Mouse (Mus musculus) forebrain, embryonic 11.5 days (tissue): ENCODE results near the gene Zdhhc14. TPM values are rescaled to one million over a fixed set of nuclear protein-coding genes. Genes with fewer than 3 reads are reported as not detected.

Experiments
- ATAC-seq: fragments of 200-750 bp; cut with Nextera tagmentation; replicated peaks from 2 replicates; pipeline ENCODE4 v1.8.0; 2017; ENCODE audit warnings: moderate TSS enrichment; ENCODE audit not compliant: low FRiP score
- DNase-seq: peaks from one replicate; pipeline ENCODE4 v3.0.0-alpha.2; 2017; ENCODE audit warnings: low spot score
- H3K27ac ChIP-seq: fragments of 300-500 bp; sonication (generic); 2 replicates; pipeline ENCODE4 v1.5.1; 2014; ENCODE audit warnings: low read depth, low read length
- H3K27me3 ChIP-seq: fragments of 300-500 bp; sonication (generic); 2 replicates; pipeline ENCODE4 v1.6.1; 2014; ENCODE audit warnings: mild to moderate bottlenecking, low read length, mixed read lengths; ENCODE audit not compliant: control insufficient read depth, insufficient read depth
- H3K36me3 ChIP-seq: fragments of 300-500 bp; sonication (generic); 2 replicates; pipeline ENCODE4 v1.6.1; 2014; ENCODE audit warnings: mild to moderate bottlenecking, low read length, moderate library complexity, mixed read lengths; ENCODE audit not compliant: control insufficient read depth, insufficient read depth
- H3K4me1 ChIP-seq: fragments of 300-500 bp; sonication (generic); replicated peaks from 2 replicates; pipeline ENCODE4 v1.6.1; 2014; ENCODE audit warnings: low read length, mixed read lengths; ENCODE audit not compliant: control insufficient read depth, insufficient read depth
- H3K4me2 ChIP-seq: fragments of 300-500 bp; sonication (generic); 2 replicates; pipeline ENCODE4 v1.6.1; 2014; ENCODE audit warnings: low read depth, mild to moderate bottlenecking, low read length, moderate library complexity, mixed read lengths; ENCODE audit not compliant: severe bottlenecking
- H3K4me3 ChIP-seq: fragments of 300-500 bp; sonication (generic); 2 replicates; pipeline ENCODE4 v1.5.1; 2014; ENCODE audit warnings: low read depth, low read length
- H3K9ac ChIP-seq: fragments of 300-500 bp; sonication (generic); 2 replicates; pipeline ENCODE4 v1.6.1; 2014; ENCODE audit warnings: low read length
- H3K9me3 ChIP-seq: fragments of 300-500 bp; sonication (generic); 2 replicates; pipeline ENCODE4 v1.6.1; 2016; ENCODE audit warnings: low read length, mixed read lengths; ENCODE audit not compliant: control insufficient read depth
- WGBS: fragments of 180-500 bp; shearing (Covaris S2); extraction: QIAGEN DNeasy Blood & Tissue Kit; methylation state at CpG from one replicate; pipeline ENCODE4 v1.1.7; 2014; 5-methylcytosine and 5-hydroxymethylcytosine counted together
- polyA plus RNA-seq: library from polyadenylated mRNA; unstranded; fragments of >200 nt; fragmentation: Nextera tagmentation; extraction: Ambion mirVana; gene quantifications from 2 replicates; pipeline ENCODE4 v1.2.1, GENCODE M21; 2014

Zdhhc14 gene
- polyA plus RNA-seq, 1 experiment from 2014 or later: 2.3 TPM

DNA sequence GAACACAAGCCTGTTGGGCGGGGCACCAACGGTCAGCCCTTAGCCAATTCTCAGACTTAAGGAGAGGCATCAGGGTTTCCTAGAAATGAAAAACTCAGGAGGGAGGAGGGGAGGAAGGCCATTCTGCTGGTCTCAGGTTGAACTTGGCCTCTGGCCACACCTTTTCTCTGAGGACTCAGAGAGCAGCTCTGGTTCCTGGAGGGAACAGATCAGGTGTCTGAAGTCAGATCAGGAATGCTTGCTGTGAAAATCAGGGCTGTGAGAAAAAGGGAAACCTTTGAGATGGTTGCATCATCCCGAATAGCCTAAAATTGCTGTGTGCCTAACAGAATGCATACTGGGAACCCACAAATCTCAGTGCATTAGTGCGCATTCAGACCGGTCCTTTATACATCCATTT lies 135.3 kb downstream of the Zdhhc14 start:
- H3K9ac ChIP-seq: no peak overlapping the region
- no peaks in the 10 kb centered on the region for H3K9me3 ChIP-seq
- DNase-seq (no peak), ATAC-seq (no peak)
- H3K36me3 ChIP-seq: no peaks in the 10 kb centered on the region
- H3K27me3 ChIP-seq: no peaks in the 10 kb centered on the region
- no peaks in the 10 kb centered on the region for H3K4me1 ChIP-seq
- WGBS: 92% methylated on average over 5 of the region's 5 CpGs
- no peak overlapping the region for H3K4me2 ChIP-seq
- H3K27ac ChIP-seq: no peak overlapping the region
- no peak overlapping the region for H3K4me3 ChIP-seq

GRCm38 (mm10) chr17:5629651-5630050 lies 137.3 kb downstream of the Zdhhc14 start:
- DNase-seq (no peak), ATAC-seq (no peak)
- WGBS: 79% methylated on average over 4 of the region's 4 CpGs
- no peak overlapping the region for H3K9ac ChIP-seq
- no peaks in the 10 kb centered on the region for H3K4me1 ChIP-seq
- no peaks in the 10 kb centered on the region for H3K9me3 ChIP-seq
- no peaks in the 10 kb centered on the region for H3K36me3 ChIP-seq
- no peaks in the 10 kb centered on the region for H3K27me3 ChIP-seq
- H3K27ac ChIP-seq: no peak overlapping the region
- H3K4me3 ChIP-seq: no peak overlapping the region
- H3K4me2 ChIP-seq: no peak overlapping the region

GRCm38 (mm10) chr17:5635254-5635653 lies 142.9 kb downstream of the Zdhhc14 start:
- no peak for ATAC-seq
- Histone ChIP-seq H3K27ac (no peak overlapping the region), H3K4me3 (no peak overlapping the region), H3K9me3 (no peaks in the 10 kb centered on the region), H3K36me3 (no peaks in the 10 kb centered on the region), H3K9ac (no peak overlapping the region), H3K4me1 (no peaks in the 10 kb centered on the region), H3K4me2 (no peak overlapping the region), H3K27me3 (no peaks in the 10 kb centered on the region)
- 82% methylated on average over 2 of the region's 2 CpGs for WGBS
- no peak for DNase-seq

GRCm38 (mm10) chr17:5641436-5641835 lies 149.1 kb downstream of the Zdhhc14 start:
- no peak overlapping the region for H3K27ac ChIP-seq
- DNase-seq (no peak), ATAC-seq (no peak)
- no peak overlapping the region for H3K4me2 ChIP-seq
- H3K4me3 ChIP-seq: no peak overlapping the region
- H3K4me1 ChIP-seq: no peaks in the 10 kb centered on the region
- no peaks in the 10 kb centered on the region for H3K27me3 ChIP-seq
- 92% methylated on average over 8 of the region's 8 CpGs for WGBS
- H3K9me3 ChIP-seq: no peaks in the 10 kb centered on the region
- H3K36me3 ChIP-seq: no peaks in the 10 kb centered on the region
- no peak overlapping the region for H3K9ac ChIP-seq

DNA sequence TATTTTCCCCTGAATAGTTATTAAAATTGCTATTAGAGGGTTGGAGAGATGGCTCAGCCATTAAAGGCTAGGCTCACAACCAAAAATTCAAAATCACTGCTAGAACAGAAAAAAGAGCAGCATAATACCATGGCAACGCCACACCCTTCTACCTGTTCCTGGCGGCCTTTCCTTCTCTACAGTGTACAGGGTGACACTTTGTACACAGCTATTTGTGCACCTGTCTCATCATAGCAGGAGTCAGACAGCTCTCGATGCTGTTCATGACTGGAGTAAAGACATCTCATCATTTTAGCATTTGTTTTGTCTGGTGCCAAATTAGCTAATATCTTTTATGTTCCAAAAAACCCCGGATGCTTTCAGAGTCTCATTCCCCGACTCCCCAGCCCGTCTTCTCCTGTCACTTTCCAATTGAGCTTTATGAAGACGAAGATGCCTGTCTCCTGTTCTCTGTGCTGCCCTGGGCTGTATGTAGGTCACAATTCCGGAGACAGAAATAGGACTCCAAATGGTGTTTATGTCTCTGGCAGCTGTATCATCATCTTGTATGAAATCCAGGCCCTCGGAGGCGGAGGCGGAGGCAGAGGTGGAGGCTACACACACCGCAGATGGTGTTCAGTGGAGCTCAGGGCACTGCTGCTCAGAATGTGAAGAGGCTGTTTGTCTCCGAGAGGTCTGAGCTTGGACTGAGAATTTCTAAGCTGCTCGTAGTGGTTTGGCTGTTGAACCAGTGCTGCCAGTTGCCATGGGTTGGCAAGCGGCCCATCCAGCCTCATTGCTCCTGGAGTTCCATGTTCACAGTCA lies 150.8 kb downstream of the Zdhhc14 start:
- no peak for DNase-seq

DNA sequence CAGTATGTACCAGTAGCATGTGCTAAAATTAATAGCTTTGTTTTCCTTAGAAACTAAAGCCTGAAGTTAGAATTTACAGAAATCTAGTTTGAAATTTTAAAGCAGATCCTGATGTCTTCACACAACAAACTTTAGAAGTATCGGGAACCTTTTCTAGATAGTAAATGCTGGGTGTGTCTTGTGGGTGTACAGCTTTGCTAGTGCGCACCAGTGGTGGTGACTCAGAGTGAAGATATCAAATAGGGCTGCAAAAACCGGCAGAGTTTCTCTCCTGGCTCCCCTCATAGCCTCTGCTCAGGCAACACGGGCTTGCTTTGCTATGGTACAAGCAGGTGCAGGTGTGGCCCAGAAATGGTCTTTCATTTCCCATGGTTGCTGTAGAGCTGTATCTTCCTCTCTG lies 157.8 kb downstream of the Zdhhc14 start:
- Histone ChIP-seq H3K9ac (no peak overlapping the region), H3K27me3 (no peaks in the 10 kb centered on the region), H3K4me3 (no peak overlapping the region), H3K36me3 (no peaks in the 10 kb centered on the region), H3K9me3 (no peaks in the 10 kb centered on the region), H3K27ac (no peak overlapping the region), H3K4me2 (no peak overlapping the region), H3K4me1 (no peaks in the 10 kb centered on the region)
- ATAC-seq (no peak), DNase-seq (no peak)
- WGBS: 91% methylated on average over 4 of the region's 4 CpGs

More for the DNA sequence above, 150.8 kb downstream of the Zdhhc14 start:
- Histone ChIP-seq H3K27me3 (no peaks in the 10 kb centered on the region), H3K4me1 (no peaks in the 10 kb centered on the region), H3K27ac (no peak overlapping the region), H3K4me3 (no peak overlapping the region), H3K9ac (no peak overlapping the region), H3K4me2 (no peak overlapping the region), H3K36me3 (no peaks in the 10 kb centered on the region), H3K9me3 (no peaks in the 10 kb centered on the region)
- 89% methylated on average over 15 of the region's 15 CpGs for WGBS
- no peak for ATAC-seq

- ATAC-seq (no peak), DNase-seq (no peak)
- Histone ChIP-seq H3K4me3 (no peak overlapping the region), H3K27ac (no peak overlapping the region), H3K27me3 (no peaks in the 10 kb centered on the region), H3K36me3 (no peaks in the 10 kb centered on the region), H3K4me1 (no peaks in the 10 kb centered on the region), H3K9me3 (no peaks in the 10 kb centered on the region), H3K9ac (no peak overlapping the region), H3K4me2 (no peak overlapping the region)
- 85% methylated on average over 4 of the region's 4 CpGs for WGBS
These were observed 158.3 kb downstream of the Zdhhc14 start for GRCm38 (mm10) chr17:5650642-5651041.

DNA sequence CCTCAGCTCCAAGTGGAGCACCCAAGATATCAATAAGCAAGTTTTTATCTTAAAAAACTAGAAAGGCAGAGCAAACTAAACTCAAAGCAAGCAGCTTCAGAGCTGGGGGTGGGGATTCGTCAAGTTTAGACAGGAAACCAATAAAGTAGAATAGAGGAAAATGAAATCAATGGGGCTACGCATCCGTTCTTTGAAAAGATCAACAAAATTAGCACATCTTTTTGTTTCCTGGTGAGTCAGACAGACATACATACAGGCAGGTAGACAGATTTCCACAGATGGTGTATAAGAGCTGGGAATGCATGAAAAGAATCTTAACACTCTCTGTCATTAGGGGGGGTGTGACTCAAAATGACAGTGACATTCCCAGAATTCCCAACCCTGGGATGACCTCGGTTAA lies 159.2 kb downstream of the Zdhhc14 start:
- Histone ChIP-seq H3K9me3 (no peaks in the 10 kb centered on the region), H3K27me3 (no peaks in the 10 kb centered on the region), H3K4me1 (no peaks in the 10 kb centered on the region), H3K4me2 (no peak overlapping the region), H3K4me3 (no peak overlapping the region), H3K9ac (no peak overlapping the region), H3K36me3 (no peaks in the 10 kb centered on the region), H3K27ac (no peak overlapping the region)
- WGBS: 86% methylated on average over 4 of the region's 4 CpGs
- no peak for ATAC-seq
- DNase-seq: no peak

DNA sequence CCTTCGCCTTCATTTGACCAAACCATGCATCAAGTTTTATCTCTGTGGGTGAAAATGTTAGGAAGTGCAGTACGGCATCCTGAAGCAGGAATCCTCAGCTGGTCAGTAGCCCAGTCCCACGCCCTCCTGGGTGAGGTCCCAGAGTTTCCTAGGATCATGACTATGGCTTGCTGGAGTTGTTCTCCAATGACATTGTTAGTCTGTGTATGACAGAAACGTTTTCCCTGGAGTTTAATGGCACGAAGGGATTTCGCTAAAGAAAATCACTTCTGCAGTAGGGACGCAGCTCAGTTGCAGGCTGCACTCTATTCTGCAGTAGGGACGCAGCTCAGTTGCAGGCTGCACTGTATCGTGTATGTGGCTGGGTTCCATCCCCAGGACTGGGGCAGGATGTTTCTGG lies 161.6 kb downstream of the Zdhhc14 start:
- Histone ChIP-seq H3K4me1 (no peaks in the 10 kb centered on the region), H3K9me3 (no peaks in the 10 kb centered on the region), H3K4me3 (no peak overlapping the region), H3K9ac (no peak overlapping the region), H3K4me2 (no peak overlapping the region), H3K27me3 (peaks cover 13% of the 10 kb centered on the region), H3K36me3 (no peaks in the 10 kb centered on the region), H3K27ac (no peak overlapping the region)
- ATAC-seq (no peak), DNase-seq (no peak)
- 84% methylated on average over 9 of the region's 9 CpGs for WGBS
